Mouse (Mus musculus) forebrain, embryonic 15.5 days (tissue): Measurements from ENCODE around the gene Abhd17c. TPM values are rescaled to one million over a fixed set of nuclear protein-coding genes. Genes with fewer than 3 reads are reported as not detected.
A peak's percentile ranks its signal among the peaks of the same experiment; 100 is the strongest.

ENCODE experiments used
- ATAC-seq: fragments of 200-750 bp; cut with Nextera tagmentation; replicated peaks from 2 replicates; pipeline ENCODE4 v1.8.0; 2017; ENCODE audit warnings: mild to moderate bottlenecking, moderate TSS enrichment, moderate library complexity
- H3K27ac ChIP-seq: fragments of 300-500 bp; sonication (generic); replicated peaks from 2 replicates; pipeline ENCODE4 v1.5.1; 2015; ENCODE audit warnings: mild to moderate bottlenecking, inconsistent platforms
- H3K27me3 ChIP-seq: fragments of 300-500 bp; sonication (generic); 2 replicates; pipeline ENCODE4 v1.6.1; 2015; ENCODE audit warnings: inconsistent platforms
- H3K36me3 ChIP-seq: fragments of 300-500 bp; sonication (generic); 2 replicates; pipeline ENCODE4 v1.6.1; 2015; ENCODE audit warnings: mild to moderate bottlenecking, inconsistent platforms
- H3K4me1 ChIP-seq: fragments of 300-500 bp; sonication (generic); 2 replicates; pipeline ENCODE4 v1.6.1; 2015; ENCODE audit warnings: inconsistent platforms
- H3K4me2 ChIP-seq: fragments of 300-500 bp; sonication (generic); replicated peaks from 2 replicates; pipeline ENCODE4 v1.6.1; 2015; ENCODE audit warnings: mild to moderate bottlenecking, inconsistent platforms
- H3K4me3 ChIP-seq: fragments of 300-500 bp; sonication (generic); 2 replicates; pipeline ENCODE4 v1.5.1; 2015; ENCODE audit warnings: mild to moderate bottlenecking, inconsistent platforms
- H3K9ac ChIP-seq: fragments of 300-500 bp; sonication (generic); replicated peaks from 2 replicates; pipeline ENCODE4 v1.6.1; 2015; ENCODE audit warnings: mild to moderate bottlenecking, inconsistent platforms
- H3K9me3 ChIP-seq: fragments of 300-500 bp; sonication (generic); 2 replicates; pipeline ENCODE4 v1.6.1; 2016; ENCODE audit warnings: inconsistent platforms
- WGBS: fragments of 180-500 bp; shearing (Covaris S2); methylation state at CpG from one replicate; pipeline ENCODE4 v1.1.7; 2015; ENCODE audit warnings: mixed read lengths; 5-methylcytosine and 5-hydroxymethylcytosine counted together
- polyA plus RNA-seq: library from polyadenylated mRNA; unstranded; fragments of >200 nt; fragmentation: Nextera tagmentation; extraction: Ambion mirVana; gene quantifications from 2 replicates; pipeline ENCODE4 v1.2.1, GENCODE M21; 2015

Abhd17c gene
- polyA plus RNA-seq, 1 experiment from 2014 or later: 74.2 TPM

DNA sequence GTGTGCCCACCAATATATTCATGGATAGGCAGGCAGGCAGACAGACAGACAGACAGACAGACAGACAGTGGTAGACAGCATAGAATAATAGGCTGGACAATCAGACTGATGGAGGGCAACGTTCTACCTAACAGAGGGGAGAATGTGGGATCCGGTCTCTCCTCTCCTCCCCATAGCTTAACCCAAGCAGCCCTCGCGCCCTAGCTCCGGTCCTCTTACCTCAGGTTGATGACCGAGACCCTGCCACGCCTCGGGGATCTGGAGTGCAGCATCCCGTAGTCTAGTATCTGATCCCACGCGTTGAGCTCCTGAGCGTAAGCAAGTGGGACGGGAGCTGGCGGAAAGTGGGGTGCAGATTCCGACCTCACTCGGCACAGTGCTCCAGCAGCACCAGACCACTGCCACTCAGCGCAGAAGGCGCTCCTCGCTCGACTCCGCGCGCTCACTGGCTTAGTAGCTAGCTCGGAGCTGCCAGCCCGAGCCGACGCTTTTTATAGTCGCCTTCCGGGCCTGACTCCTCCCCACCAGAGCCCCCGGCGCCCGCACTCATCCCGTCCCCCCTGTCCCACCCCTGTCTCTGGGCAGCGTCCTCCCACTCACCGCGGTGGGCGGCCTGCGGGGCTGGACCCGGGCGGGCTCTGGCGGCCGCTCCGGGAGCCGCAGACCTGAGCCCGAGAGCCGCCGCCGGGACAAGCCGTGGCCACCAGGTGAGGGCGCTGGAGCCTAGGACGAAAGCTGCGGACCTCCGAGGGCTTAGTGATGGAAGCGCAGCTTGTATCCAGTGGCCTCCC is 65.5 kb downstream of the Abhd17c start, which contains the start of gene Cemip:
Gene Cemip, minus strand, starts transcription at position 464 of the 791 bp plus-strand sequence.
- Histone ChIP-seq H3K36me3 (no peaks in the 10 kb centered on the region), H3K4me1 (peaks cover 21% of the 10 kb centered on the region), H3K9ac (peak within 1 kb of the TSS; percentile 52), H3K4me3 (peak within 1 kb of the TSS; percentile 49), H3K4me2 (peak within 1 kb of the TSS; percentile 84), H3K27me3 (peaks cover 29% of the 10 kb centered on the region), H3K27ac (no peak within 1 kb of the TSS), H3K9me3 (no peaks in the 10 kb centered on the region)
- peak; percentile 92 for ATAC-seq
- WGBS: under 1% methylated on average over 54 of the region's 54 CpGs

DNA sequence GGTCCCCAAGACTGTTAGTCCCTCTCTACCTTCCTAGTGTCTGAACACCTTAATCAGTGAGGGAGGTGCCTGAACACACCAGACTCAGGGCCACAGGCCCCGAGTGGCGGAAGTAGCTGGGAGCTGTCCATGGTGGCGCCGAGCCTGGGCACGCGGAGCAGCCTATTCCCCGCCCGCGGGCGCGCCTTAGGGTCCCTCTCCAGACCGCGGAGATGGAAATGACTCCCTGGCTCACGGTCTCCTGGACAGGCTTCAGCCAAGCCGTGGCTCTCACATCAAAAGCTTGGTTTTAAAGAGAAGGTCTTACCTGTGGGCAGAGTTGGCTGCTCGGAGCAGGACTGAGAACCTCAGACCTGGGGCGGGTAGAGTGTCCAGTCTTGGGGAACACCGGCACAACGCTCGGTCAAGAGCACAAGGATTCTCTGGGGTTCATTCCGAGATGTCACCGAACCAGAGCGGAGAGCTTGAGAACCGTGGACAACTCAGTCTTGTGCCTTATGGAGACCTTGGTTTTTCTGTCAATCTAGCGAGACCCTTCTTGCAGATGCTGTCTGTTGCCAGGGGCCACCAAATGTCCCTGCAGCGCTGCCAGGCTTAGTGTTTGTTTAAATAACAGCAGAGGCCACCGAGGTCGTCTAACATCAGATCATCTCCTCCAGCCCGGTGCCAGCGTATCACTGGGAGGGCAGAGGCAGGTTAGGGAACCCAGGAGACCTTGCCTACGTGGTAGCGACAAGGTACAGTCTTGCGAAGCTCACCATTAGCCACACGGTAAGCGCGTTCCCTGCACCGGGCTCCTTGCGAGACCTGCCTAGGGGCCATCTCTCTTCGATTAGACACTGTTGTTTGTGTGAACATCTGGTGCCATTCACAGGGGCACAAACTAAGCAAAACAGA is 66.4 kb downstream of the Abhd17c start:
- peaks cover 21% of the 10 kb centered on the region for H3K4me1 ChIP-seq
- ATAC-seq: 0 out of 2 replicates have a peak, but pooled peaks have one; percentile 7
- peak overlapping the region; percentile 49 for H3K4me3 ChIP-seq
- peak overlapping the region; percentile 84 for H3K4me2 ChIP-seq
- H3K27ac ChIP-seq: no peak overlapping the region
- peak overlapping the region; percentile 52 for H3K9ac ChIP-seq
- H3K27me3 ChIP-seq: peaks cover 29% of the 10 kb centered on the region
- 4% methylated on average over 39 of the region's 39 CpGs for WGBS
- no peaks in the 10 kb centered on the region for H3K36me3 ChIP-seq
- H3K9me3 ChIP-seq: no peaks in the 10 kb centered on the region

DNA sequence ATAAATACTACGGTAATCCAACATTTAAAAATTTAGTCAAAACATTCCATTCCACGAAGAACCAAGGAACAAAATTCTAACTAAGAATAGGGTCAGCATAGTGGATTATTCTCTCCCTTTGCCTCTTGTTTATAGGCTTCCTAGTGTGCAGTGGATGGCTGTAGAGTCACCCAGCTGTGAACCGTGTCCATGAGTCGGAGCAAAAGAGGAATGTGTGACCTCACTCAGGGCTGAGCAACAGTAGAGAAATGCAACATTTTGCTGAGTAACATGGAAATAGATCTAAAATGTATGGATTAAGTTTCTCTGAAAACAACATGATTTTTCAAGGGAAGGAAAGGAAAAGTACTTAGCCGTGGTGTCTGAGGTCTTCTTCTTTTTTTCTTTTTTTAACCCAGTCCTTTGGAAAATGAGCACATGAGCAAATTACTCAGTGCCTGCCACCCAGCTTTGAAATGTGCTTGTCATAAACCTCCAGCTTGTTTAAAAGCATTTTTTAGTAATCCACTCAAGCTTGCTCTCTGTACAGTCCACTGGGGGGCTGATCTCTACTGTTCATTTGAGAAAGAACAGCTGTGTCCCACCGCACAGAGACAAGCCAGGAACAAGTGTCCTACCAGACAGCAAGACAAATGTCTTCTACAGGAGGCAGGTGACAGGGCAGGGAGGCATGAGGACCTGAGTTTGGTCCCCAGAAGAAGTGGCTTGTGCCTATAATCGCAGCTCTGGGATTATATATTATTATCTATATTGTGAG is 74.3 kb downstream of the Abhd17c start:
- 79% methylated on average over 7 of the region's 7 CpGs for WGBS
- ATAC-seq: no peak
- no peak overlapping the region for H3K27ac ChIP-seq
- H3K36me3 ChIP-seq: no peaks in the 10 kb centered on the region
- H3K9ac ChIP-seq: no peak overlapping the region
- H3K9me3 ChIP-seq: no peaks in the 10 kb centered on the region
- H3K4me1 ChIP-seq: peaks cover 4% of the 10 kb centered on the region; the same call in 1 of the 2 replicates
- H3K4me2 ChIP-seq: no peak overlapping the region
- no peak overlapping the region for H3K4me3 ChIP-seq
- no peaks in the 10 kb centered on the region for H3K27me3 ChIP-seq

DNA sequence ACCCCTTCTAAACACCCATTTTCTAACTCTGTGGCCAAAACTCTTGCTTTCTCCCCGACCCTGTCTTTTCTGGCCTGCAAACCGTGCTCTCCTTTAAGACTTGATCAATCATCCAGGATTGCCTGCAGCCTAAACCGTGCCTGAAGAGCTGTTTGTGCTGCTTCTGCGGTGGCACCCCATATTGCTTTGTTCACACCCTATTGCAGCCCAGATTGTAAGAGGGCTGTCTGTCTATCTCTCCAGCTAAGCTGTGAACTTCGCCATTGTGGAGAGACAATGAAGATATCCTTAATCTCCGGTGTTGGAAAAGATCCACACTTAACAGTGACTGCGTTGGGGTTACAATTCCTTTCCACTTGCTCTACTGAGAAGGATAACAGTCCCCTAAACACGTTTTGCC is 77.4 kb downstream of the Abhd17c start:
- H3K4me3 ChIP-seq: no peak overlapping the region
- H3K36me3 ChIP-seq: no peaks in the 10 kb centered on the region
- H3K9ac ChIP-seq: no peak overlapping the region
- 47% methylated on average over 8 of the region's 8 CpGs for WGBS
- H3K4me2 ChIP-seq: no peak overlapping the region
- H3K27me3 ChIP-seq: no peaks in the 10 kb centered on the region
- peaks cover 4% of the 10 kb centered on the region; the same call in 1 of the 2 replicates for H3K4me1 ChIP-seq
- ATAC-seq: 0 out of 2 replicates have a peak, but pooled peaks have one; percentile 43
- no peak overlapping the region for H3K27ac ChIP-seq
- no peaks in the 10 kb centered on the region for H3K9me3 ChIP-seq

DNA sequence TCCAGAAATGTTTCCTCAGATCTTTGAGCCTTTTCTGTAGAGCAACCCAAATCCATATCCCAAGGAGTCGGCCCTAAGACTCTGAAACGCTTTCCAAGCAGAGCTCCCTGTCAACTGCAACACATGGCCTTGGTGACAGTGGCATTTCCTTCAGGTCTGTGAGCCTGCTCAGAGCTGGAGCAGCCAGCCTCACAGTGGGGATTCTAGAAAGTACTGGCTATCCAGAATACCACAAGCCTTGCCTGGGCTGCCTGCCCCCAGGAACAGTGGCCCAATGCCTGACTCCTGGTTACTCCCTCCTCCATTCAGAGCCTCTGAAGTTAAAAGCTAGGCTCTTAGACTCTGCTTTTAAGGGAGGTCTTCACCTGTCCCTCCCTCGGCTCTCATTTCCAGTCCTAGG is 77.8 kb downstream of the Abhd17c start:
- WGBS: 80% methylated on average over 3 of the region's 3 CpGs

DNA sequence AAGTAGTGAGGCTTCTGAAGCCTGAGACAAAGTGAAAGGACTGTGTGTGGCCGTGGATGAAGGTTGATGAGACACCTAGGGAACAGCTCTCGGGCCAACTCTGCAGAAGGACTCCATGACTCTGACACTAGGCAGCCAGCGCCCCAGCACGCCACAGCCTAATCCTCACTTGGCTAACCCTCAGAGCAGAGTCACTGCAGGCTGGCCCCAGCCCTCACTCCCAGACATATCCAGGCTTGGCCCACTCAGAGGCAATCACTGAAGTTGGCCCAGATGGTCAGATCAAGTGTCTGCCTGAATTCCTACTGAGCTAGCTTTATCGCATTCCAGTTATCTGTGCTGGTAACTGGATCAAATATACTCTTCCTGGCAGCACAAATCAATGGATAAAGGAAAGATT is 82.8 kb downstream of the Abhd17c start:
- Histone ChIP-seq H3K4me2 (no peak overlapping the region), H3K36me3 (no peaks in the 10 kb centered on the region), H3K4me3 (no peak overlapping the region), H3K9me3 (no peaks in the 10 kb centered on the region), H3K27me3 (no peaks in the 10 kb centered on the region), H3K9ac (no peak overlapping the region), H3K4me1 (no peaks in the 10 kb centered on the region), H3K27ac (no peak overlapping the region)
- WGBS: 84% methylated on average over 5 of the region's 5 CpGs
- ATAC-seq: no peak

More for the DNA sequence above, 77.8 kb downstream of the Abhd17c start:
- Histone ChIP-seq H3K4me2 (no peak overlapping the region), H3K4me3 (no peak overlapping the region), H3K9ac (no peak overlapping the region), H3K4me1 (peaks cover 4% of the 10 kb centered on the region; the same call in 1 of the 2 replicates), H3K27me3 (no peaks in the 10 kb centered on the region), H3K36me3 (no peaks in the 10 kb centered on the region), H3K27ac (no peak overlapping the region), H3K9me3 (no peaks in the 10 kb centered on the region)
- no peak for ATAC-seq

DNA sequence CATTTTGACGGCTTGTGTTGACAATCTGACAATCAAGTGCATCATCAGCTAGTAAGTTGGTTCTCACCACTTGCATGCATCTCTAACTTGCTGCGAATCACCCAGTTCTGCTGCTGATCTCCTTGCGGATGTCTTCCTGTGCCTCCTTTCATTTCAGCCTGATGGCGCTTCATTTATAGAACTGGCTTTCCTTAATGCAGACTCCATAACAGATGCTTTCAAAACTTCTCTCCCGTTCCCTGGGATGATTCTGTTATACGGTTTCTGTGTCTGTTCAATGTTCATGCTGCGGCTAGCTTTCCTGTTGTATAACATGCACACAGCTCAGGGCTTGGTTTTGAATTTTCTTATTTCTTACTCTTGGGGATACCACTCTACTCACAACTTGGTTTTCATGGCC is 91.9 kb downstream of the Abhd17c start:
- H3K9me3 ChIP-seq: no peaks in the 10 kb centered on the region
- WGBS: 93% methylated on average over 7 of the region's 7 CpGs

More for the DNA sequence above, 91.9 kb downstream of the Abhd17c start:
- Histone ChIP-seq H3K4me3 (no peak overlapping the region), H3K4me1 (no peaks in the 10 kb centered on the region), H3K9ac (no peak overlapping the region), H3K27me3 (no peaks in the 10 kb centered on the region), H3K36me3 (no peaks in the 10 kb centered on the region), H3K27ac (no peak overlapping the region), H3K4me2 (no peak overlapping the region)
- no peak for ATAC-seq

Other genes starting within 250 kb of the Abhd17c start
- 0.70 and 0.72 TPM in 2 replicates for gene Cemip, start 65.4 kb downstream of the Abhd17c start, polyA plus RNA-seq